25 mouse cellular contexts compared by ENCODE assay signal in the genomic region with DNA sequence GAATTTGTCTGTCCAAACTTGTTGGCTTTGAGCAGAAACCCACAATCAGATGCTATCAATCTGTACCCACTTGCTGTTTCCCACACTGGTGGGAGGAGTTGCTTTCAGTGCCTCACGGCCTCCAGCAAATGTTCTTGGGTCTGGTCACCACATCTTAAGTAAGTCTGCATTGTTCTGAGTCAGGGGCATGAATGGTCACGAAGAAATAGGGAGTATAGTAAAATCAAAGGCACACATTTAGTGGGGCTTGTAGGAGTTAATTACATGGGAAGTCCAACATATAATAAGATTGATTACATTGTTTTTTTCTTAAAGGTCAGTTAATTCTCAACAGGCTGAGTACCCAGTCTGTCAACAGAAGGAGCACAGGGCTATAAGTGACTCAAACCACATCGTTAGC. TPM values are rescaled to one million over a fixed set of nuclear protein-coding genes. Genes with fewer than 3 reads are reported as not detected.
DNase-seq lines count a peak whose midpoint lies in the region; ATAC-seq and TF ChIP-seq lines count a peak whose summit lies in the region.
"Had no signal": no experiment of that assay in that cellular context is flagged by ENCODE, and none has a peak within 500 bp of the region (broad histone marks: within the 10 kb centered on the region; RNA-seq: fewer than 3 reads in every experiment).

No protein-coding gene starts in this region.

- intact Hi-C loops in heart, postnatal 10 days (cut with DNase I): no loop called here

- no peaks in the 10 kb centered on the region for H3K36me3 ChIP-seq in kidney, embryonic 14.5 days (ENCODE audit: control insufficient read depth, insufficient read depth, low read length)
- H3K36me3 ChIP-seq in kidney, postnatal 0 days (ENCODE audit: insufficient read depth, low read length): no peaks in the 10 kb centered on the region
- H3K36me3 ChIP-seq: embryonic facial prominence, embryonic 10.5 days; embryonic facial prominence, embryonic 12.5 days; forebrain, embryonic 15.5 days had no signal

- no peaks in the 10 kb centered on the region; the same call in 1 of the 2 replicates for H3K27me3 ChIP-seq in kidney, embryonic 14.5 days (ENCODE audit: control insufficient read depth, insufficient read depth, low read length)
- no peaks in the 10 kb centered on the region for H3K27me3 ChIP-seq in kidney, postnatal 0 days (ENCODE audit: insufficient read depth, low read length)
- H3K27me3 ChIP-seq: forebrain, embryonic 13.5 days; forebrain, embryonic 15.5 days had no signal

- H3K4me3 ChIP-seq in kidney, embryonic 14.5 days (ENCODE audit: low read length): no peak overlapping the region
- H3K4me3 ChIP-seq in kidney, postnatal 0 days (replicated peaks; ENCODE audit: low read depth, low read length): no peak overlapping the region
- H3K4me3 ChIP-seq: embryonic facial prominence, embryonic 10.5 days; embryonic facial prominence, embryonic 12.5 days; forebrain, embryonic 13.5 days; forebrain, embryonic 15.5 days had no signal

- H3K9ac ChIP-seq in kidney, embryonic 14.5 days (ENCODE audit: low read depth, low read length): no peak overlapping the region
- H3K9ac ChIP-seq in kidney, postnatal 0 days (ENCODE audit: low read depth, low read length): no peak overlapping the region
- H3K9ac ChIP-seq: embryonic facial prominence, embryonic 12.5 days; forebrain, embryonic 13.5 days; forebrain, embryonic 15.5 days; forebrain, postnatal 0 days had no signal

- no peak overlapping the region for H3K27ac ChIP-seq in kidney, embryonic 14.5 days (ENCODE audit: low read depth, low read length)
- no peak overlapping the region for H3K27ac ChIP-seq in kidney, postnatal 0 days
- H3K27ac ChIP-seq: embryonic facial prominence, embryonic 10.5 days; embryonic facial prominence, embryonic 12.5 days; forebrain, embryonic 13.5 days; forebrain, embryonic 15.5 days had no signal

- no peak for DNase-seq in kidney, postnatal 4 days
- DNase-seq in kidney, postnatal 0 days (ENCODE audit: low spot score): peak; percentile 62
- no peak for DNase-seq in kidney, adult 11 months
- DNase-seq in heart, postnatal 10 days: no peak
- DNase-seq: adrenal gland, adult 2 months; adrenal gland, postnatal 10 days; adrenal gland, postnatal 25 days; cerebellum, adult 11-12 months; cerebellum, adult 2 months; cerebellum, adult 9-10 months; cerebellum, postnatal 10 days; cerebellum, postnatal 25 days; forebrain, postnatal 0 days had no signal

- 24% methylated on average over 3 of the region's 3 CpGs for WGBS in kidney, embryonic 14.5 days
- 21% methylated on average over 3 of the region's 3 CpGs for WGBS in kidney, postnatal 0 days

- no peaks in the 10 kb centered on the region for H3K4me1 ChIP-seq in kidney, embryonic 14.5 days (ENCODE audit: control insufficient read depth, insufficient read depth, low read length)
- H3K4me1 ChIP-seq in kidney, postnatal 0 days (replicated peaks; ENCODE audit: insufficient read depth, low read length): no peaks in the 10 kb centered on the region
- H3K4me1 ChIP-seq: forebrain, embryonic 13.5 days; forebrain, embryonic 15.5 days had no signal

- no peak for TF ChIP-seq CTCF in kidney, postnatal 0 days (IDR thresholded peaks at IDR 0.05; ENCODE audit: low read depth)

- H3K9me3 ChIP-seq in kidney, embryonic 14.5 days (ENCODE audit: control insufficient read depth, low read length): no peaks in the 10 kb centered on the region
- no peaks in the 10 kb centered on the region for H3K9me3 ChIP-seq in kidney, postnatal 0 days (replicated peaks; ENCODE audit: low read length)
- H3K9me3 ChIP-seq: embryonic facial prominence, embryonic 12.5 days; forebrain, embryonic 13.5 days; forebrain, embryonic 15.5 days had no signal

- H3K4me2 ChIP-seq in kidney, embryonic 14.5 days (replicated peaks; ENCODE audit: low read depth, low read length): no peak overlapping the region
- no peak overlapping the region for H3K4me2 ChIP-seq in kidney, postnatal 0 days (ENCODE audit: low read length)
- H3K4me2 ChIP-seq: embryonic facial prominence, embryonic 12.5 days; forebrain, embryonic 13.5 days; forebrain, embryonic 15.5 days had no signal

- ATAC-seq in kidney, embryonic 14.5 days (ENCODE audit: low FRiP score, low TSS enrichment): peak; percentile 71; the same call in 1 of the 2 replicates
- no peak; the same call in 1 of the 2 replicates for ATAC-seq in kidney, postnatal 0 days (replicated peaks; ENCODE audit: low FRiP score, low read depth)
- ATAC-seq: forebrain, embryonic 13.5 days; forebrain, embryonic 15.5 days; forebrain, postnatal 0 days had no signal

RNA-seq across cellular contexts. Expression of gene Cpxm1, which starts 14.2 kb away (rescaled TPM):
- 51.6 and 63.8 TPM in 2 replicates for polyA plus RNA-seq in kidney, embryonic 14.5 days (2014; fragmentation: Nextera tagmentation; extraction: Ambion mirVana)
- polyA plus RNA-seq in kidney, postnatal 0 days (2015; fragmentation: Nextera tagmentation; extraction: Ambion mirVana): 62.1 and 64.8 TPM in 2 replicates
- 10 to 100 TPM; 16.7 to 17.3 TPM for total RNA-seq in heart, postnatal 10 days (2021)

RNA-seq across cellular contexts. Expression of gene Gm28372, which starts 21.8 kb away (rescaled TPM):
- polyA plus RNA-seq in kidney, embryonic 14.5 days (2014; fragmentation: Nextera tagmentation; extraction: Ambion mirVana): not detected in 2 replicates
- not detected in 2 replicates for polyA plus RNA-seq in kidney, postnatal 0 days (2015; fragmentation: Nextera tagmentation; extraction: Ambion mirVana)
- not detected for total RNA-seq in heart, postnatal 10 days (2021)
- total RNA-seq: adrenal gland, adult 2 months; adrenal gland, postnatal 10 days; adrenal gland, postnatal 25 days; adrenal gland, postnatal 4 days; ES-E14; forebrain, postnatal 0 days; MEL had no signal
- polyA plus RNA-seq: adrenal gland, adult 2 months; C2C12; cerebellum, adult 2 months; cortical plate, adult 2 months; embryonic facial prominence, embryonic 10.5 days; embryonic facial prominence, embryonic 12.5 days; embryonic facial prominence, embryonic 14.5 days; forebrain, embryonic 11.5 days; forebrain, postnatal 0 days had no signal

RNA-seq across cellular contexts. Expression of gene 1700020A23Rik, which starts 21.9 kb away (rescaled TPM):
- 0.40 TPM in 1 of 2 replicates, not detected in the other for polyA plus RNA-seq in kidney, embryonic 14.5 days (2014; fragmentation: Nextera tagmentation; extraction: Ambion mirVana)
- polyA plus RNA-seq in kidney, postnatal 0 days (2015; fragmentation: Nextera tagmentation; extraction: Ambion mirVana): not detected in 2 replicates
- total RNA-seq in heart, postnatal 10 days (2021): not detected
- total RNA-seq: adrenal gland, postnatal 10 days; adrenal gland, postnatal 25 days; adrenal gland, postnatal 4 days; ES-E14; forebrain, postnatal 0 days; MEL had no signal
- polyA plus RNA-seq: adrenal gland, adult 2 months; C2C12; cerebellum, adult 2 months; cortical plate, adult 2 months; embryonic facial prominence, embryonic 10.5 days; embryonic facial prominence, embryonic 12.5 days; embryonic facial prominence, embryonic 14.5 days; forebrain, embryonic 11.5 days had no signal

RNA-seq across cellular contexts. Expression of gene Tmem239, which starts 23.1 kb away (rescaled TPM):
- not detected in 2 replicates for polyA plus RNA-seq in kidney, embryonic 14.5 days (2014; fragmentation: Nextera tagmentation; extraction: Ambion mirVana)
- not detected in 2 replicates for polyA plus RNA-seq in kidney, postnatal 0 days (2015; fragmentation: Nextera tagmentation; extraction: Ambion mirVana)
- total RNA-seq in heart, postnatal 10 days (2021): not detected
- total RNA-seq: adrenal gland, adult 2 months; adrenal gland, postnatal 10 days; adrenal gland, postnatal 25 days; adrenal gland, postnatal 4 days; ES-E14; forebrain, postnatal 0 days; MEL had no signal
- polyA plus RNA-seq: adrenal gland, adult 2 months; cerebellum, adult 2 months; cortical plate, adult 2 months; embryonic facial prominence, embryonic 10.5 days; embryonic facial prominence, embryonic 14.5 days; forebrain, embryonic 11.5 days; forebrain, embryonic 13.5 days; forebrain, embryonic 15.5 days had no signal

RNA-seq across cellular contexts. Expression of gene Vps16, which starts 40.9 kb away (rescaled TPM):
- polyA plus RNA-seq in kidney, embryonic 14.5 days (2014; fragmentation: Nextera tagmentation; extraction: Ambion mirVana): 72.3 and 79.2 TPM in 2 replicates
- polyA plus RNA-seq in kidney, postnatal 0 days (2015; fragmentation: Nextera tagmentation; extraction: Ambion mirVana): 64.6 and 68.6 TPM in 2 replicates
- 10 to 100 TPM; 30.9 to 32.6 TPM for total RNA-seq in heart, postnatal 10 days (2021)
